Mouse (Mus musculus): ENCODE results near the gene Klf13. TPM values are rescaled to one million over a fixed set of nuclear protein-coding genes. Genes with fewer than 3 reads are reported as not detected.

Gene Klf13
- 31.0 and 32.3 TPM in 2 replicates for polyA plus RNA-seq (2015; fragmentation: Nextera tagmentation; extraction: Ambion mirVana)

- Histone ChIP-seq H3K4me2 (peak within 1 kb of the TSS; percentile 92), H3K36me3 (no peaks in the 10 kb centered on the region), H3K9ac (peak within 1 kb of the TSS; percentile 86), H3K4me1 (peaks cover 15% of the 10 kb centered on the region; the same call in 1 of the 2 replicates), H3K4me3 (replicated peaks) (peak within 1 kb of the TSS; percentile 85), H3K9me3 (no peaks in the 10 kb centered on the region), H3K27ac (peak within 1 kb of the TSS; percentile 98), H3K27me3 (replicated peaks) (no peaks in the 10 kb centered on the region)
- 0% methylated on average over 49 of the region's 50 CpGs for WGBS
- peak; percentile 92 for ATAC-seq (ENCODE audit: insufficient read depth, low FRiP score, low read depth)
Observed at GRCm38 (mm10) chr7:63938914-63939396, at the start of gene Klf13. Klf13 (minus strand) TSS chr7:63938915.

DNA sequence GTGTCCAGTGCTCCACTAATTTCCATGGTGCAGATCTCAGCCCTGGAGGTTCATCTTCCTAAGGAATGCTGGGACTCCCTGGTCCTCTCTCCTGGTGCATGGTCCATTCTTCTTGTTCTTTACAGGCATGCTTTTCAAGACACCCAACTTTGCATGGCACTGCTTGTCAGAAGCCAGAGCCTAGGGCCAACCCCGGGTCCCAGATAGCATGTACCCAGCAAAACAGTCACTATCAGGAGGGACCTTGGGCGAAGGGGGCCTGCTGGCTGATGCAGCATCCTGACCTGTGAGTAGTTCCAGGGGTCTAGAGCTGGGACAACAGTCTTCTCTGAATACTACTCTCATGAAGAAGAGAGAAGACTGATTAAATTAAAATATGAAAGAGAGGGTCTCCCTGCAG, 49.7 kb upstream of the Klf13 start:
- no peak overlapping the region for H3K9ac ChIP-seq
- H3K27me3 ChIP-seq (replicated peaks): no peaks in the 10 kb centered on the region
- ATAC-seq (ENCODE audit: insufficient read depth, low FRiP score, low read depth): no peak
- H3K4me2 ChIP-seq: no peak overlapping the region
- WGBS: 82% methylated on average over 2 of the region's 2 CpGs
- H3K4me3 ChIP-seq (replicated peaks): no peak overlapping the region
- no peaks in the 10 kb centered on the region for H3K9me3 ChIP-seq
- H3K27ac ChIP-seq: no peak overlapping the region
- H3K4me1 ChIP-seq: no peaks in the 10 kb centered on the region
- H3K36me3 ChIP-seq: no peaks in the 10 kb centered on the region

- no peaks in the 10 kb centered on the region for H3K4me1 ChIP-seq
- no peaks in the 10 kb centered on the region for H3K9me3 ChIP-seq
- no peak overlapping the region for H3K9ac ChIP-seq
- no peak overlapping the region for H3K4me3 ChIP-seq (replicated peaks)
- peak overlapping the region; percentile 6; the same call in 1 of the 2 replicates for H3K27ac ChIP-seq
- 33% methylated on average over 12 of the region's 12 CpGs for WGBS
- H3K36me3 ChIP-seq: no peaks in the 10 kb centered on the region
- no peaks in the 10 kb centered on the region for H3K27me3 ChIP-seq (replicated peaks)
- peak; percentile 81; the same call in 1 of the 2 replicates for ATAC-seq (ENCODE audit: insufficient read depth, low FRiP score, low read depth)
- H3K4me2 ChIP-seq: no peak overlapping the region
Observed at GRCm38 (mm10) chr7:63986407-63987182, 47.9 kb upstream of the Klf13 start.

- no peak overlapping the region for H3K27ac ChIP-seq
- H3K36me3 ChIP-seq: no peaks in the 10 kb centered on the region
- H3K9ac ChIP-seq: no peak overlapping the region
- no peak overlapping the region for H3K4me3 ChIP-seq (replicated peaks)
- H3K9me3 ChIP-seq: no peaks in the 10 kb centered on the region
- H3K27me3 ChIP-seq (replicated peaks): no peaks in the 10 kb centered on the region
- no peak for ATAC-seq (ENCODE audit: insufficient read depth, low FRiP score, low read depth)
- 64% methylated on average over 9 of the region's 9 CpGs for WGBS
- H3K4me2 ChIP-seq: no peak overlapping the region
- no peaks in the 10 kb centered on the region for H3K4me1 ChIP-seq
Observed at GRCm38 (mm10) chr7:63985696-63986406, 47.1 kb upstream of the Klf13 start.

DNA sequence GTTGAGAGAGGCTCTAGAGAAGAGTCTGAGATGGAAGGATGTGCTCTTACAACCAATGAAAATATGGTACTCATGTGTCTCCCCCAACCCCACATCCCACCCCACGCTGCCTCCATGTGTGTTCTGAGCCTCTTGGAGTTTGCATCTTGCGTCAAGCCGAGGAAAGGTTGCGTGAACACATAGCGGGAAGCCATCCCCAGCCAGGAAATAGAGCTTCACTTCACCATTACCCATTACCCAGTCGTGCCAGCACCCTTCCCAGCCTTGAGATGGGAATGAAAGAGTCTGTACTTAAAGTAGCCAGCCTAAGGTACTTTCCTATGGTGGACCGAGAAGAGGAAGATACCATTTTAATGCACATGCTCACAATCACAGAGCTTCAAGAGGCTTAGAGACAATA, 46.6 kb upstream of the Klf13 start:
- no peak overlapping the region for H3K9ac ChIP-seq
- H3K36me3 ChIP-seq: no peaks in the 10 kb centered on the region
- H3K27me3 ChIP-seq (replicated peaks): no peaks in the 10 kb centered on the region
- H3K4me3 ChIP-seq (replicated peaks): no peak overlapping the region
- H3K9me3 ChIP-seq: no peaks in the 10 kb centered on the region
- no peak overlapping the region for H3K4me2 ChIP-seq
- H3K4me1 ChIP-seq: no peaks in the 10 kb centered on the region
- no peak overlapping the region for H3K27ac ChIP-seq
- no peak for ATAC-seq (ENCODE audit: insufficient read depth, low FRiP score, low read depth)
- 83% methylated on average over 7 of the region's 7 CpGs for WGBS

DNA sequence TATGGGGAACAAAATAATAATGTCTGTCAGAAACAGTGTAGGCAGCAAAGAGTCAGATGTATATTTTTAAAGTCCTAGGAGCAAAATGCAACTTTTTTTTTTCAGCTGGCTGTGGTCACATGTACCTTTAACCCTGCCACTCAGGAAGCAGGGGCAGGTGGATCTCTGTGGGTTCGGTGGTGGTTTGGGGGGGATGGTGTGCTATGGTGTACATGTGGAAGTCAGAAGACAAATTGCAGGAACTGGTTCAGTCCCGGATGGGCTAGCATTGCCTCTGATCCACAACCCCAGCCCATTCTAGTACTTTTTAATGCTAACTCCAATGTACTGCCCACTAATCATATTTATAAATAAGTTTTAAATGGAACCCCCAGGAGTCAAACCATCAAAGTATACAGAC, 45.6 kb upstream of the Klf13 start:
- H3K4me1 ChIP-seq: no peaks in the 10 kb centered on the region
- H3K36me3 ChIP-seq: no peaks in the 10 kb centered on the region
- H3K4me2 ChIP-seq: no peak overlapping the region
- WGBS: 71% methylated on average over 2 of the region's 2 CpGs
- H3K27ac ChIP-seq: no peak overlapping the region
- H3K4me3 ChIP-seq (replicated peaks): no peak overlapping the region
- H3K9ac ChIP-seq: no peak overlapping the region
- H3K27me3 ChIP-seq (replicated peaks): no peaks in the 10 kb centered on the region
- no peaks in the 10 kb centered on the region for H3K9me3 ChIP-seq
- ATAC-seq (ENCODE audit: insufficient read depth, low FRiP score, low read depth): no peak

- Histone ChIP-seq H3K9me3 (no peaks in the 10 kb centered on the region), H3K9ac (no peak overlapping the region), H3K4me2 (no peak overlapping the region), H3K27me3 (replicated peaks) (no peaks in the 10 kb centered on the region), H3K4me3 (replicated peaks) (no peak overlapping the region), H3K36me3 (no peaks in the 10 kb centered on the region), H3K27ac (no peak overlapping the region), H3K4me1 (no peaks in the 10 kb centered on the region)
- 77% methylated on average over 4 of the region's 4 CpGs for WGBS
- no peak for ATAC-seq (ENCODE audit: insufficient read depth, low FRiP score, low read depth)
Observed at GRCm38 (mm10) chr7:63977631-63978030, 38.9 kb upstream of the Klf13 start.

GRCm38 (mm10) chr7:63970986-63971385, 32.3 kb upstream of the Klf13 start:
- ATAC-seq (ENCODE audit: insufficient read depth, low FRiP score, low read depth): no peak
- Histone ChIP-seq H3K27me3 (replicated peaks) (no peaks in the 10 kb centered on the region), H3K4me2 (no peak overlapping the region), H3K4me1 (no peaks in the 10 kb centered on the region), H3K9me3 (no peaks in the 10 kb centered on the region), H3K27ac (no peak overlapping the region), H3K9ac (no peak overlapping the region), H3K36me3 (no peaks in the 10 kb centered on the region), H3K4me3 (replicated peaks) (no peak overlapping the region)
- 70% methylated on average over 4 of the region's 4 CpGs for WGBS

DNA sequence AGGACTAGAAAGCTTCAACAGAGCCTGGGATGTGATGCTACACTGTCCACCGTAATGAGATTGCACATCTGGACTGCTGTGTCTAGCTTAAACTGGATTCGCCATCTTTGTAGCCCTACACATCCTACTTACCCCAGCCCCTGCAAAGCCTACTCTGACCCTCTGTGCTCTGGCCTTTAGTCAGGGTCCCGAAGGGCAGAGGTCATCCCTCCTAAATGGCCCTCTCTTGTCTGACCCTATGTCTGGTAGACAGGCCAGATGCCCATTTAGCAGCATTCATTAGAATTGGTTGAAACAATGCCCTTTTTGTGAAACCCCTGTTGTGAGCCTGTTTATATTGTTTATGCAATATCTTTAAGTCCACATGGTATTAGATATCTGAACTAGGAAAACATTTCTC, 31.2 kb upstream of the Klf13 start:
- Histone ChIP-seq H3K27ac (no peak overlapping the region), H3K27me3 (replicated peaks) (no peaks in the 10 kb centered on the region), H3K36me3 (no peaks in the 10 kb centered on the region), H3K4me1 (no peaks in the 10 kb centered on the region), H3K9me3 (no peaks in the 10 kb centered on the region), H3K4me3 (replicated peaks) (no peak overlapping the region), H3K4me2 (no peak overlapping the region), H3K9ac (no peak overlapping the region)
- no peak for ATAC-seq (ENCODE audit: insufficient read depth, low FRiP score, low read depth)
- WGBS: 63% methylated on average over 3 of the region's 3 CpGs

DNA sequence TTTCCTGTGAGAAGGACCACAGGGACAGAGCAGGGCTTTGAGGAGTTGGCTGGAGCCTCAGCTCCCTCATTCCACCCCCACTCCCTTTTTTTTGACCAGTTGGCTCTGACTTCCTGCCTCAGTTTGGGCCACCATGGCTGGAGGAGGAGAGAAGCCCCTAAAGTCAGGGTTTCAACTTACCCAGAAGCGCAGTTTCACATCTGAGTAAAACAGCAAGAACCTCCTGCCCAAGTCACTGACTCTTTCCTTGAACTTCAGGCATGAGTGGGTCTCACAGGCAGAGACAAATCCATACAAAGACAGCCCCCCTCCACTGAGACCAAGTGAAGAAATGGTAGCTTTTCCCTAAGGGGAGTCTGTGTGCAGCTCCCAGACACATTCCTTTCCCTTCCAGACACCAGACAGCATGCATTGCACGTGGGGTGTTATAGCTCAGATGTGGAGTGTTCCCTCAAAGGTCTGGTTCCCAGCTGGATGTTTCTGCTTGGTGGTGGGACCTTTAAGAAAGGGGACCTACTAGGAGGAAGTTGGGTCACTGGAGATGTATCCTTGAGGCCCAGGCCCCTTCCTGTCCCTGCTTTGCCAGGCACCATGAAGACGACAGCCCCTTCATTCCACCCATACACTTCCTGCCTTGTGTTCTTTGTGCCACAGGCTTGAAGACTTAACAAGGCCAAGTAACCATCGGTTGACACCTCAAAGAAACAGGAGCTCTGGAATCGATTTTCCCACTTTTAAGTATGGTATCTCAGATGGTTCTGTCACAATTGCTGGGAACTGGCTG, 27.1 kb upstream of the Klf13 start:
- ATAC-seq (ENCODE audit: insufficient read depth, low FRiP score, low read depth): no peak
- no peaks in the 10 kb centered on the region for H3K9me3 ChIP-seq
- H3K4me3 ChIP-seq (replicated peaks): no peak overlapping the region
- H3K4me2 ChIP-seq: no peak overlapping the region
- H3K4me1 ChIP-seq: no peaks in the 10 kb centered on the region
- no peaks in the 10 kb centered on the region for H3K27me3 ChIP-seq (replicated peaks)
- 69% methylated on average over 5 of the region's 5 CpGs for WGBS
- H3K27ac ChIP-seq: no peak overlapping the region
- H3K9ac ChIP-seq: no peak overlapping the region
- no peaks in the 10 kb centered on the region for H3K36me3 ChIP-seq

- H3K9ac ChIP-seq: no peak overlapping the region
- H3K4me3 ChIP-seq (replicated peaks): no peak overlapping the region
- WGBS: 61% methylated on average over 2 of the region's 2 CpGs
- no peaks in the 10 kb centered on the region for H3K9me3 ChIP-seq
- peak; percentile 61; the same call in 1 of the 2 replicates for ATAC-seq (ENCODE audit: insufficient read depth, low FRiP score, low read depth)
- no peaks in the 10 kb centered on the region for H3K27me3 ChIP-seq (replicated peaks)
- no peaks in the 10 kb centered on the region for H3K4me1 ChIP-seq
- H3K4me2 ChIP-seq: no peak overlapping the region
- no peaks in the 10 kb centered on the region for H3K36me3 ChIP-seq
- no peak overlapping the region for H3K27ac ChIP-seq
Observed at GRCm38 (mm10) chr7:63965135-63965534, 26.4 kb upstream of the Klf13 start.
